Mouse (Mus musculus) limb, embryonic 11.5 days (tissue): Measurements from ENCODE around the gene Stard3. TPM values are rescaled to one million over a fixed set of nuclear protein-coding genes. Genes with fewer than 3 reads are reported as not detected.
A peak's percentile ranks its signal among the peaks of the same experiment; 100 is the strongest.

Source experiments
- ATAC-seq: fragments of 200-750 bp; cut with Nextera tagmentation; 2 replicates; pipeline ENCODE4 v1.8.0; 2017; ENCODE audit warnings: low read depth; ENCODE audit not compliant: insufficient number of reproducible peaks, low FRiP score, low TSS enrichment
- DNase-seq: peaks from one replicate; pipeline ENCODE4 v3.0.0-alpha.2; 2015; ENCODE audit warnings: low spot score
- H3K27ac ChIP-seq: fragments of 300-500 bp; sonication (generic); replicated peaks from 2 replicates; pipeline ENCODE4 v1.5.1; 2014; ENCODE audit warnings: low read depth, mild to moderate bottlenecking, low read length
- H3K27me3 ChIP-seq: fragments of 300-500 bp; sonication (generic); 2 replicates; pipeline ENCODE4 v1.6.1; 2014; ENCODE audit warnings: mild to moderate bottlenecking, low read length, mixed read lengths; ENCODE audit not compliant: control insufficient read depth, insufficient read depth
- H3K36me3 ChIP-seq: fragments of 300-500 bp; sonication (generic); 2 replicates; pipeline ENCODE4 v1.6.1; 2014; ENCODE audit warnings: mild to moderate bottlenecking, low read length, moderate library complexity, mixed read lengths; ENCODE audit not compliant: control insufficient read depth, insufficient read depth
- H3K4me1 ChIP-seq: fragments of 300-500 bp; sonication (generic); 2 replicates; pipeline ENCODE4 v1.6.1; 2014; ENCODE audit warnings: low read length, mixed read lengths; ENCODE audit not compliant: control insufficient read depth, insufficient read depth
- H3K4me2 ChIP-seq: fragments of 300-500 bp; sonication (generic); 2 replicates; pipeline ENCODE4 v1.6.1; 2014; ENCODE audit warnings: low read depth, mild to moderate bottlenecking, moderate library complexity; ENCODE audit not compliant: severe bottlenecking
- H3K4me3 ChIP-seq: fragments of 300-500 bp; sonication (generic); 2 replicates; pipeline ENCODE4 v1.5.1; 2014; ENCODE audit warnings: low read depth, low read length
- H3K9ac ChIP-seq: fragments of 300-500 bp; sonication (generic); 2 replicates; pipeline ENCODE4 v1.6.1; 2014; ENCODE audit warnings: mild to moderate bottlenecking, low read length
- H3K9me3 ChIP-seq: fragments of 300-500 bp; sonication (generic); 2 replicates; pipeline ENCODE4 v1.6.1; 2016; ENCODE audit warnings: low read length; ENCODE audit not compliant: control insufficient read depth
- whole genome bisulfite sequencing: fragments of 180-500 bp; shearing (Covaris S2); extraction: QIAGEN DNeasy Blood & Tissue Kit; methylation state at CpG from one replicate; pipeline ENCODE4 v1.1.7; 2014; 5-methylcytosine and 5-hydroxymethylcytosine counted together
- polyA plus RNA-seq: library from polyadenylated mRNA; unstranded; fragments of >200 nt; fragmentation: Nextera tagmentation; extraction: Ambion mirVana; gene quantifications from 2 replicates; pipeline ENCODE4 v1.2.1, GENCODE M21; 2014

The Stard3 gene
- polyA plus RNA-seq, 1 experiment from 2014 or later: 37.7 TPM

DNA sequence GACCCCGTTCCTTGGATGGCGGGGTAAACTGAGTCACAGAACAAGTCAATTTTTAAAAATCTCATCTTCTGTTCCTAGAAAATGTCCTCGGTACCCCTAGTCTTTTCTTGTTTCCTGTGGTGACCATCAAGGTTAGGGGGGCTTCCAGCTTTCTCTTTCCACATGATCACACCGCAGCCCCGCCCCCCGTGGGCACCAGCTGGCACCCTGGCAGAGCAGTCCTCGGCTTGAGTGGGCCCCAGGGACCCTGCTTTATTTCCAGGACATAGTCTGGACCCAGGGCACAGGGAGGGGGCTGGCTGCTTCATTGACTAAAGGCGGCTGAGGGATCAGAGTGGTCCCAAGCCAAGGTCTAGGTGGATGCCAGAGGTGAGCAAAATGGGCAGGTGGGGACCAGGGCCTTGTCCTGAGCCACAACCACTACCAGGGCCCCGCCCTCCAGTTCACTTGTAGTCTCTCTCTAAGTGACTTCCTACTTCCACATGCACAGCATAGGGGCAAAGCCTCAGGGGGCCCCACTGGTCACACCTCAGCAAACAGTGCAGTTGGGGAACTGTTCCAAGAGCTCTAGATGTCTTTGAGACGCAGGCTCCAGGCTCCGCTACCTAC lies 18.4 kb upstream of the Stard3 start:
- Histone ChIP-seq H3K27me3 (peaks cover 75% of the 10 kb centered on the region), H3K4me1 (peaks cover 18% of the 10 kb centered on the region), H3K9me3 (no peaks in the 10 kb centered on the region), H3K27ac (no peak overlapping the region), H3K36me3 (no peaks in the 10 kb centered on the region; the same call in 1 of the 2 replicates), H3K9ac (no peak overlapping the region), H3K4me2 (peak overlapping the region; percentile 85; the same call in 1 of the 2 replicates), H3K4me3 (no peak overlapping the region)
- DNase-seq (no peak), ATAC-seq (no peak)
- 9% methylated on average over 11 of the region's 11 CpGs for WGBS

DNA sequence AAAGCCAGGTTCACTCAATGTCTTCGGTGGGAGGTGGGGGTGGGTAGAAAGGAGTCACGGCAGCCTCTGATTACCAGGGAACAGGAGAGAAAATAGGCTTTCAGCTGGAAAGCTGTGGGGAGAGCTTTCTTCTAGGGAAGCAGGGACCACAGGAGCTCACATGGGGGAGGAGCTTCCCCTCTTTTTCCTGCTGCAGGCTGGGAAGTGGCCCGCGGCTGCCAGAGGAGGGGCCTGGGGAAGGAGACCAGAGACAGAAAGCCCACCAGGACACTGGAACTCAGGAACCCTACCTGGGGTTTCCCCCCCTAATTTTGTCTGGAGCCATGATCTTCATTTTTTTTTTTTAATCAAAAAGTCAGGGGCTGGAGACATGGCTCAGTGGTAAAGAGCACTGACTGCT lies 17.6 kb upstream of the Stard3 start:
- no peak overlapping the region for H3K4me2 ChIP-seq
- ATAC-seq: no peak
- H3K27ac ChIP-seq: no peak overlapping the region
- H3K4me1 ChIP-seq: peaks cover 18% of the 10 kb centered on the region
- H3K36me3 ChIP-seq: no peaks in the 10 kb centered on the region; the same call in 1 of the 2 replicates
- H3K9ac ChIP-seq: no peak overlapping the region
- no peak for DNase-seq
- no peak overlapping the region for H3K4me3 ChIP-seq
- no peaks in the 10 kb centered on the region for H3K9me3 ChIP-seq
- WGBS: 9% methylated on average over 3 of the region's 4 CpGs
- peaks cover 74% of the 10 kb centered on the region for H3K27me3 ChIP-seq

DNA sequence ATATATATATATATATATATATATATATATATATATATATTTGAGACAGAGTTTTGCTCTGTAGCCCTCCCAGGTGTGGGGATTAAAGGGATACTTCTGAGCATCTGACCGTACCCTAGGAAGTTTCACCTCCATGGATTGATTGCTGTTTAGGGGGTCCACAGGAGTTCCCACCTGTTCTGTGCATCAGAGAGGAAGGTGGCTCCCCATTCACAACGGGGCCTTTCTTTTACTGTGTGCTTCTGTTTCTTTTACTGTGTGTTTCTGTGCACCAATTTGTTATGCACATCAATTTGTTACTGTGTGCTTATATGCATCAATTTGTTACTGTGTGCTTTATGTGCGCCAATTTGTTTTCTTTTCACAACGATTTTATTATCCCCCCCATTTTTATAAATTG lies 17.0 kb upstream of the Stard3 start:
- peaks cover 74% of the 10 kb centered on the region for H3K27me3 ChIP-seq
- H3K4me1 ChIP-seq: peaks cover 18% of the 10 kb centered on the region
- no peaks in the 10 kb centered on the region for H3K9me3 ChIP-seq
- H3K36me3 ChIP-seq: no peaks in the 10 kb centered on the region; the same call in 1 of the 2 replicates
- ATAC-seq (no peak), DNase-seq (no peak)
- no peak overlapping the region for H3K4me3 ChIP-seq
- 60% methylated on average over 4 of the region's 4 CpGs for WGBS
- no peak overlapping the region for H3K27ac ChIP-seq
- H3K9ac ChIP-seq: no peak overlapping the region
- H3K4me2 ChIP-seq: no peak overlapping the region

DNA sequence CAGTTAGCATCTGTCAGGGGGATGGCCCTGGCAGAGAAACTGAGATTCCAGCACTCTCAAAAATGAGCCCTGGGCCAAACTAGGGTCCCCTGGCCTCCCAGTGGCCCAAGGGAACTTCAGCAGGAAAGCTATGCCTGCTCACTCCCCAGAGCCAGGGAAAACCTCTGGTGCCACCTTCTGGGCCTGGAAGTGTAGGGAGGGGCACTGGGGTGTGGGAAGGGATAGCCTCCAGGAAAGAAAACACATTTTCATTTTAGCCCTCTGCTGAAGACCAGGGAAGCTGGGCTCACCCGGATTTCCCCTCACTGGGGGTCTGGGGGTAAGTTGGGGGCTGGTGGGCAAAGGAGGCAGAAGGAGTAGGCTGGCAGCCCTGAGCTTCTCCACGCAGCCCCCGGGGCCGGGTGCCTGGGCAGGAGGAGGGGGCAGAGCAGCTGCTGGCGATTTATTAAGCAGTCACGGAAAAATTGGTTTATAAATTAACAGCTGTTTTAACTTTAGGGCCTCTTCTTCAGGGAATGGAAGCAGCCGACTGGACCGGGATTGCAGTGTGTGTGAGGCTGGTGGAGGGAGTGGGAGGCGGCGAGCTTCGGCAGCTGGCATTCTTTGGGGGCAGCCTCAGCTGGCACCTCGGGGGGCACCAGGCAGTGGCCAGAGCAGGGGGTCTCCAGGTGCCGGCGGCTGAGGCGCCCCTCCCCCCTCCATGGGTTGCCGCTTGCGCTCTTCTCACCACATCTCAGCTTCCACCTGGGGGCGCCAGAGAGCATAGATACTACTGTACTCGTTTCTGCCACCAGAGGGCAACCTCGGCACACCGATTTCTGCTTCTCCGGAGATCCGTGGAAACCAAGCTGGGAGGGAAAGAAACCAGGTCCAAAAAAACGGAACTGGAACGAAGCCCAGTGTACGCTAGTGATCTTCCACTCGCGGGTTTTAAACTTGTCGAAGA lies 15.9 kb upstream of the Stard3 start:
- H3K9ac ChIP-seq: no peak overlapping the region
- H3K36me3 ChIP-seq: no peaks in the 10 kb centered on the region; the same call in 1 of the 2 replicates
- no peak overlapping the region for H3K27ac ChIP-seq
- H3K27me3 ChIP-seq: peaks cover 74% of the 10 kb centered on the region
- WGBS: 3% methylated on average over 28 of the region's 29 CpGs
- peaks cover 18% of the 10 kb centered on the region for H3K4me1 ChIP-seq
- peak overlapping the region; percentile 36 for H3K4me2 ChIP-seq
- ATAC-seq (0 out of 2 replicates have a peak, but pooled peaks have one; percentile 61), DNase-seq (peak; percentile 99)
- no peaks in the 10 kb centered on the region for H3K9me3 ChIP-seq
- H3K4me3 ChIP-seq: 0 out of 2 replicates have a peak overlapping the region, but pooled peaks have one; percentile 8

DNA sequence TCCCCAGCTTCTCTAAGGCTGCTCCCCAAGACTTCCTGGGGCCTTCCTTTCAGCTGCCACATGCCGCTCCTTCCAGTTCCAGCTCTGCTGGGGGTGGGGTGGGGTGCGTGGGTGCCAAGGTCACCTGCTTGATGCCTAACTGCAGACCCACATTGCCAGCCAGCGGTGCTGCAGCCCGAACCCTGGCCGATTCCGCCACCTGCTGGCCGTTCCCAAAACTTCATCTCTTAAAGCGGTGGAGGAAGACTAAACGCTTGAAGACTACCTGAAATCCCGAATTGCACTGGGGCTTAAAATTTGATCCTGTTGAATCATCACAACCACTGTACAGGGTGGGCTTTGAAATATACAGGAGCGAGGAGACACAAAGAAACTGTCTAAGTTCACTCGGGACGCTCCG lies 12.9 kb upstream of the Stard3 start:
- Histone ChIP-seq H3K4me1 (peaks cover 18% of the 10 kb centered on the region), H3K27me3 (peaks cover 74% of the 10 kb centered on the region), H3K9me3 (no peaks in the 10 kb centered on the region), H3K36me3 (no peaks in the 10 kb centered on the region), H3K27ac (no peak overlapping the region), H3K9ac (no peak overlapping the region), H3K4me3 (no peak overlapping the region), H3K4me2 (no peak overlapping the region)
- WGBS: 1% methylated on average over 14 of the region's 14 CpGs
- ATAC-seq (no peak), DNase-seq (peak; percentile 91)

DNA sequence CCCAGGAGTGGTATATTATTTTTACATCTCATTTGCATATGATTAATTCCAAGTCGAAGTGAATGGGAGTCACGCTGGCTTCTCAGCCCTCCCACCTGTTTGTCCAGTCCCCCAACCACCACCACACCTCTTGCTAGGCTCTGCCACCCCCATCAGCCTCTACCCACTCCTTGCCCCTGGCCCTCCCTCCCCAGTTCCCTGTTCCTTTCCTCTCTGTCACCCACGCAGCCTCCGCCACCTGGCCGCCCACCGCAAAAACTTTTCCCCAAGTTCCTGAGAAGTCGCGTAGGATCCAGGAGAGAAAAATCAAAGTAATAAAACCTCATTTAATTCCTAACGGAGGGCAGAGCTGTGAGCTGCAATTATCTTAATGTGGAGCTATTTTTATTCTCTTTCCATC lies 12.0 kb upstream of the Stard3 start:
- Histone ChIP-seq H3K9me3 (no peaks in the 10 kb centered on the region), H3K4me1 (peaks cover 18% of the 10 kb centered on the region), H3K27me3 (peaks cover 76% of the 10 kb centered on the region), H3K9ac (no peak overlapping the region), H3K4me3 (no peak overlapping the region), H3K27ac (no peak overlapping the region), H3K36me3 (no peaks in the 10 kb centered on the region), H3K4me2 (no peak overlapping the region)
- 12% methylated on average over 9 of the region's 9 CpGs for WGBS
- no peak for ATAC-seq
- peak; percentile 20 for DNase-seq

DNA sequence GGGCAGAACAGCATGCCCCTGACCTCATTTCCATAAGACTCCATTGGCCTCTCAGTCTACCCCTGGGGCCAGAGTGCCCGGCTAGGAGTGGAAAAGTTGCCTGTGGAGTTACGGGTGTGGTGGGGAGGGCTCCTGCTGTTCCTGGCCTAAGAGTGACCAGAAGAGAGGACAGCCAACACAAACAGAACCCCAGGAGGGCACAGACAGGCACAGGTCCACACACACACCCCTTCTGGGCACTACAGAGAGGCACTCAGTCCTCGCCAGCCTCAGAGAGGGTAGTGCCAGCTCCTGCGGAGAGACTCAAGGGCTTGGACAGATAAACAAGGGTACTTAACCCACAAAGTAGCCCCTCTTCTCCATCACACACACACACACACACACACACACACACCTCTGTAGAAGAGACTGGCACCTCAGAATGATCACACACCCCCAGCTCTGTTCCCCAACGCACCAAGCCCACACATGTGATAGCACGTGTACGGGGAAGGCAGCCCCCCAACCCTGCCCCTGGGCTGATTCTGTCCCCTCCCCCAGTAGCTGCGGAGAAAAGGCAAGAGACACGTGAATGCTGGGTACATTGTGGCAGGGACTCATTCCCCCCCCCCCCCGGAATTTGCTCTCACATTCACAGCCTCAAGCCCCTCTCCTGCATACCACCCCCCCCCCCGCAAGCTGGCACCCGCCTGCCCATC lies 10.6 kb upstream of the Stard3 start:
- H3K9ac ChIP-seq: no peak overlapping the region
- no peak overlapping the region for H3K27ac ChIP-seq
- H3K27me3 ChIP-seq: peaks cover 76% of the 10 kb centered on the region
- H3K36me3 ChIP-seq: no peaks in the 10 kb centered on the region
- ATAC-seq (no peak), DNase-seq (peak; percentile 20)
- no peaks in the 10 kb centered on the region for H3K9me3 ChIP-seq
- WGBS: 7% methylated on average over 10 of the region's 12 CpGs
- H3K4me1 ChIP-seq: peaks cover 12% of the 10 kb centered on the region
- H3K4me3 ChIP-seq: no peak overlapping the region
- peak overlapping the region; percentile 84; the same call in 1 of the 2 replicates for H3K4me2 ChIP-seq
